Mouse (Mus musculus) heart, postnatal 0 days (tissue): ENCODE data around the gene Cracr2a. TPM values are rescaled to one million over a fixed set of nuclear protein-coding genes. Genes with fewer than 3 reads are reported as not detected.

Experiments
- ATAC-seq: fragments of 200-750 bp; cut with Nextera tagmentation; 2 replicates; pipeline ENCODE4 v1.8.0; 2017; ENCODE audit warnings: low read depth, moderate number of reproducible peaks, moderate library complexity; ENCODE audit not compliant: insufficient read depth
- DNase-seq: peaks from one replicate; pipeline ENCODE4 v3.0.0-alpha.2; 2016; ENCODE audit warnings: low spot score
- H3K27ac ChIP-seq: fragments of 300-500 bp; sonication (generic); 2 replicates; pipeline ENCODE4 v1.5.1; 2014; ENCODE audit warnings: low read depth, mild to moderate bottlenecking
- H3K27me3 ChIP-seq: fragments of 300-500 bp; sonication (generic); 2 replicates; pipeline ENCODE4 v1.6.1; 2014; ENCODE audit warnings: low read length, mixed read lengths; ENCODE audit not compliant: control insufficient read depth, insufficient read depth
- H3K36me3 ChIP-seq: fragments of 300-500 bp; sonication (generic); replicated peaks from 2 replicates; pipeline ENCODE4 v1.6.1; 2014; ENCODE audit warnings: low read length, mixed read lengths; ENCODE audit not compliant: control insufficient read depth, insufficient read depth
- H3K4me1 ChIP-seq: fragments of 300-500 bp; sonication (generic); 2 replicates; pipeline ENCODE4 v1.6.1; 2014; ENCODE audit warnings: antibody characterized with exemption; ENCODE audit not compliant: control insufficient read depth, insufficient read depth
- H3K4me2 ChIP-seq: fragments of 300-500 bp; sonication (generic); 2 replicates; pipeline ENCODE4 v1.6.1; 2014; ENCODE audit warnings: low read depth, mild to moderate bottlenecking, low read length, moderate library complexity
- H3K4me3 ChIP-seq: fragments of 300-500 bp; sonication (generic); 2 replicates; pipeline ENCODE4 v1.5.1; 2014; ENCODE audit warnings: low read depth, low read length
- H3K9ac ChIP-seq: fragments of 300-500 bp; sonication (generic); replicated peaks from 2 replicates; pipeline ENCODE4 v1.6.1; 2014; ENCODE audit warnings: low read depth, low read length, mixed read lengths
- H3K9me3 ChIP-seq: fragments of 300-500 bp; sonication (generic); replicated peaks from 2 replicates; pipeline ENCODE4 v1.6.1; 2016; ENCODE audit warnings: low read length; ENCODE audit not compliant: control insufficient read depth
- CTCF ChIP-seq: IDR thresholded peaks from 2 replicates; pipeline ENCODE4 v1.5.1; 2016; ENCODE audit warnings: antibody characterized with exemption, control low read depth, low read depth
- EP300 ChIP-seq: IDR thresholded peaks from 2 replicates; pipeline ENCODE4 v1.6.1; 2016; ENCODE audit warnings: antibody characterized with exemption, low read depth
- WGBS: fragments of 180-500 bp; shearing (Covaris S2); extraction: QIAGEN DNeasy Blood & Tissue Kit; methylation state at CpG from one replicate; pipeline ENCODE4 v1.1.7; 2014; 5-methylcytosine and 5-hydroxymethylcytosine counted together
- polyA plus RNA-seq: library from polyadenylated mRNA; unstranded; fragments of >200 nt; fragmentation: Nextera tagmentation; extraction: Ambion mirVana; gene quantifications from 2 replicates; pipeline ENCODE4 v1.2.1, GENCODE M21; 2015
- total RNA-seq: library from RNA; depleted of rRNA; stranded (reverse); fragments of >200 nt; gene quantifications from 2 replicates; pipeline ENCODE4 v1.2.3, GENCODE M21; 2014; ENCODE audit warnings: low replicate concordance; rRNA removed

The Cracr2a gene
- total and polyA plus RNA-seq, 2 experiments from 2014 or later = 0.86 to 1.7 TPM

DNA sequence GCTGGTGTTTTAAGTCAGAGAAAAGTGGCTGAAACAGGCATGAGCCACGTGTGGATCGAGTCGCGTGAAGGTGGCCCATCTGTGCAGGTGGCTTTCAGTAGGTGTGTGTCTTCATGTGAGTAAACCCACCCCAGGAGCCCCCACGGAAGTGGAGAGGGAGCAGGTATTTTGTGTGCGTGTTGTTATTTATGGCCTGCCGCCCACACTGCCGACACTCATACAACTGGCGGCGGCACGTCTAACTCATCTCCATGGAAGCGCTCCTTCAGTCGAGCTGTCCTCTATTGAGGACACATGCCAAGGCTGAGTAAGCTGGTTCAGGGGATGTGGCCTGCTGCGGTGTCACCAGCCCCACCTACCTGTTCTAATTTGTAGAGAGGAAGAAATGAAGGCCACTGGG, 158.7 kb downstream of the Cracr2a start:
- H3K9ac ChIP-seq = no peak overlapping the region
- TF ChIP-seq CTCF = no peak
- no peak overlapping the region for H3K27ac ChIP-seq
- H3K4me2 ChIP-seq = no peak overlapping the region
- no peak overlapping the region for H3K4me3 ChIP-seq
- WGBS = 77% methylated on average over 14 of the region's 14 CpGs
- no peaks in the 10 kb centered on the region for H3K36me3 ChIP-seq
- H3K27me3 ChIP-seq = no peaks in the 10 kb centered on the region
- no peaks in the 10 kb centered on the region for H3K9me3 ChIP-seq
- ATAC-seq (no peak), DNase-seq (no peak)
- H3K4me1 ChIP-seq = peaks cover 4% of the 10 kb centered on the region; the same call in 1 of the 2 replicates

DNA sequence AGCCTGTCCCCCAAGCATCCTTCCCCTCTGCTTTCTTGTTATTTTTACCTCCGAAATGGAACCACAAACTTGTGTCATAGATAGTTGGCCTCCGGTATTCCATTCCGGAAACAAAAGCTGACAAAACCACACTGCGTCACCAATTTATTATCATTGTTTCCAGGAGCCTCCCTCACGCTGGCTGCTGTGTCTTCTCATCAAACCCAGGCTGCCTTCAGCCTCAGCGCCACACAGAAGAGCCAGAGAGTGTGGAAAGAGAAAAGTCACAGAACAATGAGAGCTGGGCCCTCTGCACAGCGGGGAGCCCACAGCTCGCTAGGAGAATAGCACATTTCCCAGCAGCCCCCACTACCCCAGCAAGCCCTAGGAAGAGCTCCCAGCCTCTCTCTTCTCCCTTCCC, 162.0 kb downstream of the Cracr2a start:
- ATAC-seq (no peak), DNase-seq (no peak)
- no peak overlapping the region for H3K4me3 ChIP-seq
- no peaks in the 10 kb centered on the region for H3K36me3 ChIP-seq
- H3K27me3 ChIP-seq = no peaks in the 10 kb centered on the region
- no peak overlapping the region for H3K27ac ChIP-seq
- no peak overlapping the region for H3K9ac ChIP-seq
- TF ChIP-seq CTCF (no peak), EP300 (no peak)
- H3K9me3 ChIP-seq = no peaks in the 10 kb centered on the region
- WGBS = 51% methylated on average over 8 of the region's 8 CpGs
- H3K4me2 ChIP-seq = no peak overlapping the region
- no peaks in the 10 kb centered on the region for H3K4me1 ChIP-seq

Other genes with a start within 250 kb of the Cracr2a start
- gene Parp11, start 114.5 kb upstream of the Cracr2a start, total RNA-seq = 7.6 and 11.9 TPM in 2 replicates
- gene Parp11, start 114.5 kb upstream of the Cracr2a start, polyA plus RNA-seq = 8.4 and 8.8 TPM in 2 replicates
- gene Prmt8, start 208.1 kb downstream of the Cracr2a start, total RNA-seq = 0.08 TPM in 1 of 2 replicates, not detected in the other
- gene Prmt8, start 208.1 kb downstream of the Cracr2a start, polyA plus RNA-seq = not detected in 2 replicates